Mouse (Mus musculus): ENCODE results near the gene Gm13695.
"Not testable (repeated sequence)": the region's sequence is repeated elsewhere in the genome, so short reads cannot be mapped to it uniquely, and the experiment has no call there.

DNA sequence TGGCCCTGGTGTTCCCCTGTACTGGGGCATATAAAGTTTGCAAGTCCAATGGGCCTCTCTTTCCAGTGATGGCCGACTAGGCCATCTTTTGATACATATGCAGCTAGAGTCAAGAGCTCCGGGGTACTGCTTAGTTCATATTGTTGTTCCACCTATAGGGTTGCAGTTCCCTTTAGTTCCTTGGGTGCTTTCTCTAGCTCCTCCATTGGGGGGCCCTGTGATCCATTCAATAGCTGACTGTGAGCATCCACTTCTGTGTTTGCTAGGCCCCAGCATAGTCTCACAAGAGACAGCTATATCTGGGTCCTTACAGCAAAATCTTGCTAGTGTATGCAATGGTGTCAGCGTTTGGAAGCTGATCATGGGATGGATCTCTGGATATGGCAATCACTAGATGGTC lies 27.4 kb downstream of the Gm13695 start:
- not testable (repeated sequence) for TF ChIP-seq CTCF (IDR thresholded peaks at IDR 0.05; ENCODE audit: insufficient read depth, low read length); POLR2A (IDR thresholded peaks at IDR 0.05; ENCODE audit: borderline replicate concordance, extremely low read depth, low read depth, low read length)
